Mouse (Mus musculus): Measurements from ENCODE around the gene Cdkn2d. TPM values are rescaled to one million over a fixed set of nuclear protein-coding genes. Genes with fewer than 3 reads are reported as not detected.
A peak's percentile ranks its signal among the peaks of the same experiment; 100 is the strongest.

Cdkn2d gene
- polyA plus RNA-seq, 1 experiment: 66.2 TPM

- DNase-seq (ENCODE audit: extremely low spot score in 1 of 2, low spot score in 1 of 2): no peak
Measured at GRCm38 (mm10) chr9:21249629-21250508, 41.3 kb downstream of the Cdkn2d start.

- DNase-seq (ENCODE audit: extremely low spot score in 1 of 2, low spot score in 1 of 2): peak in 1 of 2 experiments; percentile 35
Measured at GRCm38 (mm10) chr9:21248326-21248725, 42.9 kb downstream of the Cdkn2d start, which contains the start of gene S1pr5. Gene S1pr5 (minus strand): TSS chr9:21248443.

GRCm38 (mm10) chr9:21246342-21246741, 44.9 kb downstream of the Cdkn2d start:
- no peak for DNase-seq (ENCODE audit: extremely low spot score in 1 of 2, low spot score in 1 of 2)

GRCm38 (mm10) chr9:21245113-21245487, 46.1 kb downstream of the Cdkn2d start:
- DNase-seq (ENCODE audit: extremely low spot score in 1 of 2, low spot score in 1 of 2): no peak

DNA sequence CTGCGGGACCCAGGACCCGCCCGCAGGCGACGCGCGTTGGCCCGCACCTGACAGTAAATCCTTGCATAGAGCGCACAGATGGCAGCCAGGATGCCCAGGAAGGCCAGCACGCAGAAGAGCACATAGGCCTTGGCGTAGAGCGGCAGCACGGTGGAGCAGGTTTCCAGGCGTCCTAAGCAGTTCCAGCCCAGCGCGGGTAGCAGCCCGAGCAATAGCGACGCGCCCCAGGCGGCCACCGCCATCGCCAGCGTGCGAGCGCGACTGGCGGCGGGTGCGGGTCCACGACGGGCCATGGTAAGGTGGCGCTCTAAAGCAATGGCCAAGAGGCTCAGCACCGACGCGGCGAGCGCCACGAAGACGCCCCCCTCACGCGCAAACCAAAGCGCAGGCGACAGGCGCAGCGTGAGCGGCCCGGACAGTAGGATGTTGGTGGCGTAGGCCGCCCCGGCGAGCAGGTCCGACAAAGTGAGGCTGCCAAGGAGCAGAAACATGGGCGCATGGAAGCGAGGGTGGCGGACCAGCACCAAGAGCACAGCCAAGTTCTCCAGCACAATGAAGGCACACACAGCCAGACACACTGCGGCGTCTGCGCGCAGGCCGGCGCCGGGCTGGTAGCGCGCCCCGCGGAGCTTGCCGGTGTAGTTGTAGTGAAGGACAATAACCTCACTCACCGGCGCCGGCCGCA, 46.6 kb downstream of the Cdkn2d start:
- peak in 1 of 2 experiments; percentile 42 for DNase-seq (ENCODE audit: extremely low spot score in 1 of 2, low spot score in 1 of 2)

GRCm38 (mm10) chr9:21243826-21244427, 47.3 kb downstream of the Cdkn2d start:
- no peak for DNase-seq (ENCODE audit: extremely low spot score in 1 of 2, low spot score in 1 of 2)

- DNase-seq (ENCODE audit: extremely low spot score in 1 of 2, low spot score in 1 of 2): peak in 1 of 2 experiments; percentile 93
Measured at GRCm38 (mm10) chr9:21241343-21241742, 49.9 kb downstream of the Cdkn2d start.

- DNase-seq (ENCODE audit: extremely low spot score in 1 of 2, low spot score in 1 of 2): no peak
Measured at GRCm38 (mm10) chr9:21239465-21239848, 51.8 kb downstream of the Cdkn2d start.

GRCm38 (mm10) chr9:21238733-21239464, 52.3 kb downstream of the Cdkn2d start, which contains the start of gene Keap1:
Gene Keap1 (minus strand): TSS chr9:21239361.
- DNase-seq (ENCODE audit: extremely low spot score in 1 of 2, low spot score in 1 of 2): peak in 1 of 2 experiments; percentile 68

Other genes with a start within 250 kb of the Cdkn2d start
- gene Zglp1, start 224.3 kb downstream of the Cdkn2d start, polyA plus RNA-seq (2012; rRNA removed): not detected in 2 replicates
- gene Gm49373, start 218.3 kb downstream of the Cdkn2d start, polyA plus RNA-seq (2012; rRNA removed): 1.6 and 2.5 TPM in 2 replicates
- 123 and 124 TPM in 2 replicates for gene Fdx1l, start 217.8 kb downstream of the Cdkn2d start, polyA plus RNA-seq (2012; rRNA removed)
- gene Gm38431, start 199.4 kb downstream of the Cdkn2d start, polyA plus RNA-seq (2012; rRNA removed): 1.4 and 1.7 TPM in 2 replicates
- 27.9 and 28.2 TPM in 2 replicates for gene Raver1, start 199.4 kb downstream of the Cdkn2d start, polyA plus RNA-seq (2012; rRNA removed)
- gene Tyk2, start 160.2 kb downstream of the Cdkn2d start, polyA plus RNA-seq (2012; rRNA removed): 16.5 and 19.1 TPM in 2 replicates
- 175 and 217 TPM in 2 replicates for gene Cdc37, start 141.4 kb downstream of the Cdkn2d start, polyA plus RNA-seq (2012; rRNA removed)
- gene Pde4a, start 125.7 kb downstream of the Cdkn2d start, polyA plus RNA-seq (2012; rRNA removed): 95.2 and 96.2 TPM in 2 replicates
- 58.3 and 59.6 TPM in 2 replicates for gene Keap1, start 52.0 kb downstream of the Cdkn2d start, polyA plus RNA-seq (2012; rRNA removed)
- gene S1pr5, start 43.0 kb downstream of the Cdkn2d start, polyA plus RNA-seq (2012; rRNA removed): 9.9 and 13.8 TPM in 2 replicates
- 36.5 and 40.6 TPM in 2 replicates for gene Atg4d, start 26.1 kb downstream of the Cdkn2d start, polyA plus RNA-seq (2012; rRNA removed)
- 42.5 and 44.6 TPM in 2 replicates for gene Kri1, start 3.4 kb downstream of the Cdkn2d start, polyA plus RNA-seq (2012; rRNA removed)
- 0.76 and 1.6 TPM in 2 replicates for gene Ap1m2, start 20.9 kb upstream of the Cdkn2d start, polyA plus RNA-seq (2012; rRNA removed)
- gene Slc44a2, start 29.3 kb upstream of the Cdkn2d start, polyA plus RNA-seq (2012; rRNA removed): 60.7 and 66.5 TPM in 2 replicates
- gene Ilf3, start 76.5 kb upstream of the Cdkn2d start, polyA plus RNA-seq (2012; rRNA removed): 96.6 and 101 TPM in 2 replicates
- 47.6 and 48.7 TPM in 2 replicates for gene Qtrt1, start 120.4 kb upstream of the Cdkn2d start, polyA plus RNA-seq (2012; rRNA removed)
- gene Dnm2, start 133.5 kb upstream of the Cdkn2d start, polyA plus RNA-seq (2012; rRNA removed): 95.8 and 97.7 TPM in 2 replicates
- 20.9 and 27.1 TPM in 2 replicates for gene Tmed1, start 218.8 kb upstream of the Cdkn2d start, polyA plus RNA-seq (2012; rRNA removed)
- gene AB124611, start 234.8 kb upstream of the Cdkn2d start, polyA plus RNA-seq (2012; rRNA removed): 0.53 and 0.56 TPM in 2 replicates